In genomic region chr2:120125461-120125860, GRCm38 (mm10) we compare ENCODE assay signal across 16 mouse cellular contexts.
"Had no signal": no experiment of that assay in that cellular context is flagged by ENCODE, and none has a peak within 500 bp of the region (broad histone marks: within the 10 kb centered on the region; RNA-seq: fewer than 3 reads in every experiment).

No protein-coding gene starts in this region.

- H3K4me3 ChIP-seq: megakaryocyte, embryonic 14.5 days; midbrain, embryonic 12.5 days; neural tube, embryonic 13.5 days; neural tube, embryonic 15.5 days had no signal

- DNase-seq: lung, adult 18-20 months; lung, postnatal 10 days; midbrain, embryonic 14.5 days; right cerebral cortex, adult 18-20 months; right cerebral cortex, postnatal 25 days; right cerebral cortex, postnatal 4 days; spleen, adult 18-20 months; thymus, adult 18-20 months; thymus, postnatal 14 days; thymus, postnatal 36 days had no signal

- H3K4me1 ChIP-seq: midbrain, embryonic 12.5 days; neural tube, embryonic 15.5 days had no signal

- H3K9me3 ChIP-seq: megakaryocyte, embryonic 14.5 days; midbrain, embryonic 12.5 days; neural tube, embryonic 13.5 days; neural tube, embryonic 15.5 days had no signal

- H3K9ac ChIP-seq: liver, embryonic 14.5 days; lung, embryonic 14.5 days; midbrain, embryonic 12.5 days; neural tube, embryonic 13.5 days; neural tube, embryonic 15.5 days had no signal

- H3K27me3 ChIP-seq: megakaryocyte, embryonic 14.5 days; midbrain, embryonic 12.5 days; neural tube, embryonic 13.5 days; neural tube, embryonic 15.5 days had no signal

- H3K36me3 ChIP-seq: midbrain, embryonic 12.5 days; neural tube, embryonic 13.5 days; neural tube, embryonic 15.5 days had no signal

- H3K27ac ChIP-seq: liver, embryonic 14.5 days; midbrain, embryonic 12.5 days; neural tube, embryonic 13.5 days; neural tube, embryonic 15.5 days had no signal

- H3K4me2 ChIP-seq: lung, embryonic 14.5 days; midbrain, embryonic 12.5 days; neural tube, embryonic 13.5 days; neural tube, embryonic 15.5 days had no signal
